Mouse (Mus musculus): ENCODE results near the gene Sorl1. TPM values are rescaled to one million over a fixed set of nuclear protein-coding genes. Genes with fewer than 3 reads are reported as not detected.
A peak's percentile ranks its signal among the peaks of the same experiment; 100 is the strongest.

Gene Sorl1
- polyA plus RNA-seq, 1 experiment from 2014 or later: 8.8 TPM

DNA sequence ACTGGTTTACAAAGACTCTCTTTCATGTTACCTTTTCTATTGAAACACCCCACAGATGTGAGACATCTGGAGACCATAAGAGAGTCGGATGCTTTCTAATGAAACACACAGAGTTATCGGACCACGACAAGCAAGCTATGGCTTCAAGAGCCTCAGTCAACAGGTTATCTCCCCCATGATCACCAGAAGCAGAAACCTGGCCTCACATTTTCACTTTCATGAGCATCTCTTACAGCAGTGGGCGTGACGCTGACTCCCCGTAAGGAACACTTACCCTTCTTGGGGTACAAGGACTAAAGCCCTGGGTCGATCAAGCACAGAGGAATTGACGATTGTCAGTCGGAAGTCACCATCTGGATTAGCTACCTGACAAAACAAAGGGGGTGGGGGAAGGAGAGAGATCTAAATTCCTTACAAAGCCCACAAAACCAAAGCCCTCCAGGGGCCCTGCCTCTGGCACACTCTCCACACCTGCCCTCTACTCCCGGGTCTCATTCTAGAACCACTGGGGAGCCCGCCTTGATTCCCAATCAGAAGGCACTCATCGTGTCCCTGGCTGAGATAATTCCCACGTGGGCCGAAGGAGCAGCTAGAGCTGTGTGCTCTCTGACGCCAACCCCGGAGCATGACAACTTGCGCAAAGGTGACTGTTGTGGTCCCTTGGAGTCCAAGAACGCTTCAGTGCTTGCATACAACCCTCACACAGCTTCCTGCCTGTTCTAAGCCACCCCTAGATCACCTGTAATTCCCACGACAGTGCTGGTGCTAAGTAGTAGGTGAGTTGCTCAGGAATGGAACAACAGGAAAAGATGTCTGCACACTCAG lies 90.6 kb downstream of the Sorl1 start:
- no peak for ATAC-seq (ENCODE audit: low FRiP score, low TSS enrichment)
- Histone ChIP-seq H3K27me3 (ENCODE audit: control insufficient read depth, insufficient read depth, low read length) (no peaks in the 10 kb centered on the region), H3K4me1 (ENCODE audit: control insufficient read depth, insufficient read depth, low read length) (peaks cover 3% of the 10 kb centered on the region; the same call in 1 of the 2 replicates), H3K4me3 (replicated peaks; ENCODE audit: low read depth, low read length) (no peak overlapping the region), H3K27ac (replicated peaks; ENCODE audit: low read depth, low read length) (no peak overlapping the region), H3K4me2 (ENCODE audit: low read length) (no peak overlapping the region), H3K36me3 (ENCODE audit: control insufficient read depth, insufficient read depth, low read length) (no peaks in the 10 kb centered on the region; the same call in 1 of the 2 replicates), H3K9ac (replicated peaks; ENCODE audit: low read length) (0 out of 2 replicates have a peak overlapping the region, but pooled peaks have one; percentile 17), H3K9me3 (ENCODE audit: control insufficient read depth, low read length) (no peaks in the 10 kb centered on the region)
- 42% methylated on average over 19 of the region's 19 CpGs for WGBS
- no peak for DNase-seq

DNA sequence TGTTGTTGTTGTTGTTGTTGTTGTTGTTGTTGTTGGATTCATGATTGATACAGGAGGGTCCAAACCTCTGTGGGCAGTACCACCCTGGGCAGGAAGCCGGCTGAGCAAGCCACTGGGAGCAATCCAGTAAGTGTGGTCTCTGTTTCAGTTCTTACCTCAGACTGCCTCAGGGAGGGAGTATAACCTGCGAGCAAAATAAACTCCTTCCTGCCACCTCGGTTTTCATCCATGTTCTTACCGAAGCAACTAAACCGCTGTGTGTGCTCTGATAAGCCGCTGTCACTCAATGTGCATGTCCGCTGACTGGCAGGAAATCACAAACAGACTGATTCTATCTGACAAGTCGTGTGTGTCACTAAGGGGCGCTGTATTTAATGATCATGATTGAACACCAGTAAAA lies 91.7 kb downstream of the Sorl1 start:
- H3K9me3 ChIP-seq (ENCODE audit: control insufficient read depth, low read length): no peaks in the 10 kb centered on the region
- no peaks in the 10 kb centered on the region for H3K27me3 ChIP-seq (ENCODE audit: control insufficient read depth, insufficient read depth, low read length)
- H3K4me2 ChIP-seq (ENCODE audit: low read length): no peak overlapping the region
- no peaks in the 10 kb centered on the region for H3K4me1 ChIP-seq (ENCODE audit: control insufficient read depth, insufficient read depth, low read length)
- DNase-seq (peak; percentile 50), ATAC-seq (ENCODE audit: low FRiP score, low TSS enrichment) (no peak)
- 54% methylated on average over 9 of the region's 9 CpGs for WGBS
- H3K36me3 ChIP-seq (ENCODE audit: control insufficient read depth, insufficient read depth, low read length): no peaks in the 10 kb centered on the region; the same call in 1 of the 2 replicates
- H3K4me3 ChIP-seq (replicated peaks; ENCODE audit: low read depth, low read length): no peak overlapping the region
- H3K27ac ChIP-seq (replicated peaks; ENCODE audit: low read depth, low read length): no peak overlapping the region
- no peak overlapping the region for H3K9ac ChIP-seq (replicated peaks; ENCODE audit: low read length)

DNA sequence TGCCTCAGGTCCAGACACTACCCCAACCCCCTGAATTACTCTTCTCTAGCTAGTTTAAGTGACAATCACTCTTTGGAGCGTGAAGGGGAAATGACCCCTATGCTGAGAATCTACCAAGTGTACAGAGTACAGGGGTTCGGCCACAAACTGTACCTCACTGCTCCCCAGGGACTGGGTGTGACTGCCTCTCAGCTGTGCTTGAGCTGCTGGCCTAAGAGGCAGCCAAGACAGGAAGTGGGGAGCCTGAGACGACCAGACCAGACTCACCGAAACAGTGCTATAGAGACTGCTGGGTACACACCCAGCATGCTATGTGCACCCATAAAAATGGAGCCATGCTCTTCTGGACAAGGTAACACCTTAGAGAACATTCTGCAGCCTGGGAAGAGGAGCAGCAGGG lies 95.3 kb downstream of the Sorl1 start:
- 84% methylated on average over 4 of the region's 4 CpGs for WGBS
- no peaks in the 10 kb centered on the region; the same call in 1 of the 2 replicates for H3K36me3 ChIP-seq (ENCODE audit: control insufficient read depth, insufficient read depth, low read length)

DNA sequence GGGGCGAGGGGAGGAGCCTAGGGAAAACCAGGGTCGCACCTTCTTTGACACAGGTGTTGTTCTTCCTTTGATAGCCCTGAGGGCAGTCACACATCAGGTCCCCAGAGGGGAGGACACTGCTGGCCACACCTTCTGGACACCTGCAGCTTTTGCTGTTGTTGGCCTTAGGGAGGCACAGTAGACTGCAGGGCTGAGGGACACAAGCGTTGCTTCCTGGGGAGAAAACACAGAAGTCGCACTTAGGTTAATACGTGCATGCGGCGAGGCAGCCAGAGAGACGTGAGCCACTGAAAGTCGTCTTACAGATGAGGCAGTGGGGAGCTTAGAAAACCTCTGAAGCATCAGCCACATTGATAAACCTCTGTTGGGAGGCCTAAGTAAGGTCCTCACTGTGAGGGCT lies 99.8 kb downstream of the Sorl1 start:
- DNase-seq (no peak), ATAC-seq (ENCODE audit: low FRiP score, low TSS enrichment) (no peak)
- Histone ChIP-seq H3K36me3 (ENCODE audit: control insufficient read depth, insufficient read depth, low read length) (no peaks in the 10 kb centered on the region), H3K4me1 (ENCODE audit: control insufficient read depth, insufficient read depth, low read length) (0 out of 2 replicates have a peak, but pooled peaks cover under 1% of the 10 kb centered on the region), H3K9me3 (ENCODE audit: control insufficient read depth, low read length) (no peaks in the 10 kb centered on the region), H3K9ac (replicated peaks; ENCODE audit: low read length) (no peak overlapping the region), H3K4me3 (replicated peaks; ENCODE audit: low read depth, low read length) (no peak overlapping the region), H3K27me3 (ENCODE audit: control insufficient read depth, insufficient read depth, low read length) (no peaks in the 10 kb centered on the region), H3K27ac (replicated peaks; ENCODE audit: low read depth, low read length) (no peak overlapping the region), H3K4me2 (ENCODE audit: low read length) (no peak overlapping the region)
- WGBS: 81% methylated on average over 9 of the region's 9 CpGs

More for the DNA sequence above, 95.3 kb downstream of the Sorl1 start:
- ATAC-seq (ENCODE audit: low FRiP score, low TSS enrichment) (no peak), DNase-seq (no peak)
- Histone ChIP-seq H3K27ac (replicated peaks; ENCODE audit: low read depth, low read length) (no peak overlapping the region), H3K9me3 (ENCODE audit: control insufficient read depth, low read length) (no peaks in the 10 kb centered on the region), H3K4me3 (replicated peaks; ENCODE audit: low read depth, low read length) (no peak overlapping the region), H3K9ac (replicated peaks; ENCODE audit: low read length) (no peak overlapping the region), H3K4me1 (ENCODE audit: control insufficient read depth, insufficient read depth, low read length) (no peaks in the 10 kb centered on the region), H3K27me3 (ENCODE audit: control insufficient read depth, insufficient read depth, low read length) (no peaks in the 10 kb centered on the region), H3K4me2 (ENCODE audit: low read length) (no peak overlapping the region)

DNA sequence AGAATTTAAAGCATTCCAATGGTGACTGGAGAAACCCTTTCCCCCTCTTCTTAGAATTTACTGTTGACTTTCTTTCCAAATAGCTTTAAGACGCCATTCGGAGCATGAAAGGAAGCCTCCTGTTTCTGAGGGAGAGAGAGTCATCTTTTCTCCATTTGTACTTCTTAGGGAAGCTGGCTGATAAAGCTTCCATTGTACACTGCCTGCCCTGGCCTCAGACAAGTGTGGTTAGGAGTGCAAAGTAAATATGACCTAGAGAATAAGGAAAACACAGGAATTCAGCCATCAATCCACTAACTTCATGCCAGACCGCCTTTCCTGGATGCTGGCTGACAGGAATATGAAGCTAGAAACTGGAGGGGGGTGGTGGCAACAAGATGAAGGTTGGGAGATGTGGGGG lies 100.7 kb downstream of the Sorl1 start:
- Histone ChIP-seq H3K4me2 (ENCODE audit: low read length) (no peak overlapping the region), H3K4me1 (ENCODE audit: control insufficient read depth, insufficient read depth, low read length) (0 out of 2 replicates have a peak, but pooled peaks cover 2% of the 10 kb centered on the region), H3K27ac (replicated peaks; ENCODE audit: low read depth, low read length) (no peak overlapping the region), H3K27me3 (ENCODE audit: control insufficient read depth, insufficient read depth, low read length) (no peaks in the 10 kb centered on the region), H3K9me3 (ENCODE audit: control insufficient read depth, low read length) (no peaks in the 10 kb centered on the region), H3K9ac (replicated peaks; ENCODE audit: low read length) (no peak overlapping the region), H3K4me3 (replicated peaks; ENCODE audit: low read depth, low read length) (no peak overlapping the region), H3K36me3 (ENCODE audit: control insufficient read depth, insufficient read depth, low read length) (no peaks in the 10 kb centered on the region)
- whole genome bisulfite sequencing: 75% methylated on average over 3 of the region's 3 CpGs
- ATAC-seq (ENCODE audit: low FRiP score, low TSS enrichment): no peak
- no peak for DNase-seq

DNA sequence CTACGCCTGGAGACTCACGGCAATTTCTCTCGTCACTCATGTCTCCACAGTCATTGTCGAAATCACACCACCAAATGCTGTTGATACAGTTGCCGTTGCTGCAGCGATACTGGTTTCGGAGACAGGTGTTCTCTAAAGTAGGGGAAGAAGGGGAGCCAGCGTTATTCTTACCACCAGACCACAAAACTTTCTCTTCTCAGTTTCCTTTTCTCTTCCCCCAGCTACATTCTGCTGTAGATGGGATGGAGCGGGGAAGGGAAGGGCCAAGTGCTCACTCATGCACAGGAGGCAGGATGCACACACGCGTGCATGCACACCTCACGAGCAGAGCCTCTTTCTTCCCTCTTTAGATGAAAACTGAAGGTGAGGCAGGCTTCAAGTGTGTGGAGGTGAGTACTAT lies 101.8 kb downstream of the Sorl1 start:
- Histone ChIP-seq H3K36me3 (ENCODE audit: control insufficient read depth, insufficient read depth, low read length) (no peaks in the 10 kb centered on the region), H3K27ac (replicated peaks; ENCODE audit: low read depth, low read length) (no peak overlapping the region), H3K9ac (replicated peaks; ENCODE audit: low read length) (no peak overlapping the region), H3K4me3 (replicated peaks; ENCODE audit: low read depth, low read length) (no peak overlapping the region), H3K4me2 (ENCODE audit: low read length) (no peak overlapping the region), H3K27me3 (ENCODE audit: control insufficient read depth, insufficient read depth, low read length) (no peaks in the 10 kb centered on the region), H3K9me3 (ENCODE audit: control insufficient read depth, low read length) (no peaks in the 10 kb centered on the region), H3K4me1 (ENCODE audit: control insufficient read depth, insufficient read depth, low read length) (0 out of 2 replicates have a peak, but pooled peaks cover 2% of the 10 kb centered on the region)
- DNase-seq (no peak), ATAC-seq (ENCODE audit: low FRiP score, low TSS enrichment) (no peak)
- 93% methylated on average over 12 of the region's 12 CpGs for WGBS

DNA sequence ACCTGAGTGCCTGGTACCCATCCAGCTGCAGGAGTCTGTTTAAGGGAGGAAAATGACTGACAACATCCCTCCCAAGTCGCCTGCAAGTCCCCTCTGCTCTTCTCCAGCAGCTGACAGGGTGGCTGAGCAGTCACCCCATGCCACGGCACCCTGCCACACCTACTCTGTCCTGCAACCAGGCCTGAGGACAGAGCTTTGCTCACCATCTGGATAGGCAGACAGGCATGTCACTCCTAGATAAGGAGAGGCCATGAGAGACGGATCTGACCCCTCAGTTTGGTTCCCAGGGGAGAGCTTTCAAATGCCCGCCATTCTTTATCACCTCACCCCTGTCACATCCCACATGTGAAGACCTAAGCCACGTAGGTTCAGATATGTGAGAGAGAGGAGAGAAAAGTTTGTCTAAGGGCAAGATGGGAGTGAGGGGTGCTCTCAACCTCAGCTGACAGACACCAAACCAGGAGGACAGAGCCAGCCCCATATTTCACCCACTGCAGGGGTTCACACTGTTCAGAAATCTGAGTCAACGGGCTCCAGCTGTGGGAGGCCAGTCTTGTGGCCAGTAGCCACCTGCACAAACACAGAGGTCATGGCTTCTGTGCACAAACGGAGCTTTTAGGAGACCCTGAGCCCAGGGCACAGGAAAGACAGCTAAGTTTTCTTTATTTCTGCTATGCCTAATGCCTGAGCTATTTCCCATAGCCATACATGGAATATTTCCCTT lies 104.6 kb downstream of the Sorl1 start:
- H3K9me3 ChIP-seq (ENCODE audit: control insufficient read depth, low read length): no peaks in the 10 kb centered on the region
- ATAC-seq (ENCODE audit: low FRiP score, low TSS enrichment): no peak
- H3K4me3 ChIP-seq (replicated peaks; ENCODE audit: low read depth, low read length): no peak overlapping the region
- H3K4me2 ChIP-seq (ENCODE audit: low read length): no peak overlapping the region
- 65% methylated on average over 7 of the region's 7 CpGs for WGBS
- no peaks in the 10 kb centered on the region for H3K27me3 ChIP-seq (ENCODE audit: control insufficient read depth, insufficient read depth, low read length)
- H3K4me1 ChIP-seq (ENCODE audit: control insufficient read depth, insufficient read depth, low read length): 0 out of 2 replicates have a peak, but pooled peaks cover 2% of the 10 kb centered on the region
- H3K36me3 ChIP-seq (ENCODE audit: control insufficient read depth, insufficient read depth, low read length): 0 out of 2 replicates have a peak, but pooled peaks cover 7% of the 10 kb centered on the region
- H3K27ac ChIP-seq (replicated peaks; ENCODE audit: low read depth, low read length): 0 out of 2 replicates have a peak overlapping the region, but pooled peaks have one; percentile 15
- H3K9ac ChIP-seq (replicated peaks; ENCODE audit: low read length): no peak overlapping the region
- DNase-seq: no peak

DNA sequence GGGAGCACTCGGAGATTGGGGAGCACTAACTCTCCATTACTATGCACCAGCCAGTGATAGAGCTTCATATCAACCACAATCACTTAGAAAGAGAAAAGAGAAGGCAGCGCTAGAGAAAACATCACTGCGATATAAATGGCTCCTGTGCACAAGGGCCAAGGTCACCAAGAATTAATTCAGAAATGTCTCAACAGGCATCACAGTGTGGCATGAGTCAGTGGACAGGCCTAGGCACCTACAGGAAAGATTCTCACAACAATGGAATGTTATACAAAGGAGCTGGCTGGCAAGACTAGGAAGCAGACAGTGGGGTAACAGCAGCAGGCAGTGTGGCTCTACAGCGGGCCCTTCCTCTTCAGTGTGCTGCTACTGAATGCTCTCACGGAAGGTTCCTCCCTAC lies 115.6 kb downstream of the Sorl1 start:
- Histone ChIP-seq H3K27me3 (ENCODE audit: control insufficient read depth, insufficient read depth, low read length) (no peaks in the 10 kb centered on the region), H3K9ac (replicated peaks; ENCODE audit: low read length) (no peak overlapping the region), H3K4me3 (replicated peaks; ENCODE audit: low read depth, low read length) (no peak overlapping the region), H3K4me1 (ENCODE audit: control insufficient read depth, insufficient read depth, low read length) (no peaks in the 10 kb centered on the region), H3K27ac (replicated peaks; ENCODE audit: low read depth, low read length) (no peak overlapping the region), H3K4me2 (ENCODE audit: low read length) (no peak overlapping the region), H3K9me3 (ENCODE audit: control insufficient read depth, low read length) (no peaks in the 10 kb centered on the region), H3K36me3 (ENCODE audit: control insufficient read depth, insufficient read depth, low read length) (no peaks in the 10 kb centered on the region)
- DNase-seq: no peak
- 97% methylated on average over 5 of the region's 5 CpGs for WGBS
- ATAC-seq (ENCODE audit: low FRiP score, low TSS enrichment): no peak
